Mouse (Mus musculus) lung, adult 2 months (tissue): ENCODE results near the gene Lrsam1. TPM values are rescaled to one million over a fixed set of nuclear protein-coding genes. Genes with fewer than 3 reads are reported as not detected.

Experiments
- DNase-seq: peaks from one replicate; pipeline ENCODE4 v3.0.0; 2022
- H3K4me1 ChIP-seq: fragments of 200-500 bp; 2 replicates; pipeline ENCODE4 v1.6.1; 2011; ENCODE audit warnings: low read length; ENCODE audit not compliant: control insufficient read depth, insufficient read depth
- H3K4me3 ChIP-seq: fragments of 200-500 bp; replicated peaks from 2 replicates; pipeline ENCODE3; 2011; ENCODE audit warnings: low read depth, mild to moderate bottlenecking, control low read depth, low read length; ENCODE audit errors: extremely low read depth
- CTCF ChIP-seq: fragments of 200-500 bp; IDR thresholded peaks from 2 replicates; pipeline ENCODE4 v1.5.1; 2011; ENCODE audit warnings: mild to moderate bottlenecking, low read length, control low read depth; ENCODE audit not compliant: insufficient read depth
- POLR2A ChIP-seq: fragments of 200-500 bp; IDR thresholded peaks from 2 replicates; pipeline ENCODE4 v1.6.1; 2011; ENCODE audit warnings: low read depth, mild to moderate bottlenecking, control low read depth, low read length, borderline replicate concordance; ENCODE audit errors: extremely low read depth
- WGBS: fragments of 180-500 bp; shearing (Covaris S2); methylation state at CpG from one replicate; pipeline ENCODE4 v1.1.7; 2018; 5-methylcytosine and 5-hydroxymethylcytosine counted together
- polyA plus RNA-seq: library from polyadenylated mRNA; depleted of rRNA; stranded (reverse); fragments of >200 nt; gene quantifications from 2 replicates; pipeline ENCODE4 v1.2.3, GENCODE M21; 2012

The Lrsam1 gene
- polyA plus RNA-seq, 1 experiment: 18.4 TPM

GRCm38 (mm10) chr2:32903470-32903869, 57.9 kb downstream of the Lrsam1 start:
- WGBS: 53% methylated on average over 4 of the region's 4 CpGs
- H3K4me3 ChIP-seq: no peak overlapping the region
- peaks cover 53% of the 10 kb centered on the region for H3K4me1 ChIP-seq
- no peak for DNase-seq
- no peak for TF ChIP-seq CTCF
- no peak for TF ChIP-seq POLR2A

GRCm38 (mm10) chr2:32902126-32902525, 59.3 kb downstream of the Lrsam1 start:
- no peak for TF ChIP-seq POLR2A
- no peak for TF ChIP-seq CTCF
- no peak overlapping the region for H3K4me3 ChIP-seq
- DNase-seq: no peak
- WGBS: 72% methylated on average over 9 of the region's 9 CpGs
- peaks cover 57% of the 10 kb centered on the region for H3K4me1 ChIP-seq

GRCm38 (mm10) chr2:32898983-32899382, 62.4 kb downstream of the Lrsam1 start:
- no peak for TF ChIP-seq CTCF
- no peak for TF ChIP-seq POLR2A
- peak; percentile 69 for DNase-seq
- Histone ChIP-seq H3K4me1 (peaks cover 53% of the 10 kb centered on the region), H3K4me3 (no peak overlapping the region)
- 25% methylated on average over 7 of the region's 7 CpGs for WGBS

DNA sequence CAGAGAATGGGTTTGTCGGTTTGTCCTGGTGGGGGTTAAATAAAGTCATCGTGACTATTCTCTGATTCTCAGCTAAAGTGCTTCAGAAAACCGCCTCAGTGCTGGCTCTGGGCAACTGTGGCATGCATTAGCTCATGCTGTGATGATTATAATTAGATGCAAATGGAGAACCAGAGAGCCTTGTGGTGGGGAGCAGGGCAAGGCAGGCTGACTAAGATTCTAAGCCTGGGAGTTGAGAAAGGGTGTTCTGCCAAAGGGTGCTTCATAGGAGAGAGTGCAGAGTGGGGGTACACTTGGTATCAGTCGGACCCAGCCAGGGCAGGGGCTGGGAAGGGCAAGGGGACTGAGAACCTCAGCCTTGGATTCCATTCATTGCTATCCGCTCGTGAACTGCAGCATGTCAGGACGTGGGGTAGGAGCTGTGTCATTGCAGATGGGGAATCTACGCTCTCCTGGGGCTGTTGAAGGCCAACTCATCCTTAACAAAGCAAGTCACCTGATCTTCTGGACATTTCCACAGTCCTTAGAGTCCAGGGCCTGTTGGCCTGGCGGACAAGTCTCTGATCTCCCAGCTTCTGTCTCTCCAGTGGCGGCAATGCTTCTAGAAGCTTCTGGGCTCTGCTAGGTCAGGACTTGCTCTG, 64.8 kb downstream of the Lrsam1 start:
- no peak overlapping the region for H3K4me3 ChIP-seq
- TF ChIP-seq CTCF: no peak
- TF ChIP-seq POLR2A: no peak
- no peak for DNase-seq
- WGBS: 58% methylated on average over 10 of the region's 10 CpGs
- H3K4me1 ChIP-seq: peaks cover 68% of the 10 kb centered on the region

DNA sequence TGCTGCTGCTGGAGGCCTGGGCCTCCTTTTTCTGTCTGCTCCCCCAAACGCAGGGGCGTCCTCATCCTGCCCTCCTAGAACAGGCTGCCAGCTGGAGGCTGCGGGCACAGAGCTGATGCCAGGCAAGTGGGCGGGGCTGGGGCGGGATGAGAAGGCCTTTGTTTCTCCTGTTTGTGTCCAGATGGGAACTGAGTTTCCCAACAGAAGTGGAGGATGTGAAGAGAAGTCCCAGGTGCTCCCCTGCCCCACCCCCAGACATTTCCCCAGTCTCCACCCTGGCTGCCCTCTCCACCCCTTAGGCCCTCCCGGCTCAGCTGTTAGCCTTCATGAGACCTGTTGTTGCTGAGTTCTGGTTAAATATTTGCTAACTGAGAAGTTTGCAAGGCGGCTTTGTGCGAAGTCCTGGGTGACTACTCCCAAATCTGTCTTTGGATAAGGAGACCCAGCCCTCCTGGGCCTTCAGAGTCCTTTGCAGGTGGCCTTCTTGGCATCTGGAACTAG, 65.8 kb downstream of the Lrsam1 start:
- WGBS: 31% methylated on average over 8 of the region's 8 CpGs
- DNase-seq: peak; percentile 49
- no peak overlapping the region for H3K4me3 ChIP-seq
- H3K4me1 ChIP-seq: peaks cover 74% of the 10 kb centered on the region
- TF ChIP-seq POLR2A (no peak), CTCF (no peak)

DNA sequence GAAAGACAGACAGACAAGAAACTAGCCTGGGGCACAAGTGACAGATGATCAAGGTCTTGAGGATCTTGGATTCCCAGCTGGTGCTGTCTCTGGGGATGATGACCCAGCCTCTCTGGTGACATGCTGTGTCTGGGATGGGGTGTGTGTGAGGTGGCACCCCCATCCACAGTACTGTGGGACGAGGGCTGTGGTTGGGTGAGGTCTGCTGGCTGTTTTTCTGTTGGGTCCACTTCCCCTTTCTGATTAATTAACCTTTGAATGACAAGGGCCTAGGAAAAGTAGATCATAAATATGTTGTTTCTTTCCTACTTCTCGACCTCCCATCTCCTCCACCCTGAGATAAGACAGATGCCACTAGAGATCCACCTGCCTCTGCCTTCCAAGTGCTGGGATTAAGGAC, 67.3 kb downstream of the Lrsam1 start:
- DNase-seq: no peak
- peaks cover 83% of the 10 kb centered on the region for H3K4me1 ChIP-seq
- 34% methylated on average over 2 of the region's 2 CpGs for WGBS
- TF ChIP-seq CTCF (no peak), POLR2A (no peak)
- no peak overlapping the region for H3K4me3 ChIP-seq

DNA sequence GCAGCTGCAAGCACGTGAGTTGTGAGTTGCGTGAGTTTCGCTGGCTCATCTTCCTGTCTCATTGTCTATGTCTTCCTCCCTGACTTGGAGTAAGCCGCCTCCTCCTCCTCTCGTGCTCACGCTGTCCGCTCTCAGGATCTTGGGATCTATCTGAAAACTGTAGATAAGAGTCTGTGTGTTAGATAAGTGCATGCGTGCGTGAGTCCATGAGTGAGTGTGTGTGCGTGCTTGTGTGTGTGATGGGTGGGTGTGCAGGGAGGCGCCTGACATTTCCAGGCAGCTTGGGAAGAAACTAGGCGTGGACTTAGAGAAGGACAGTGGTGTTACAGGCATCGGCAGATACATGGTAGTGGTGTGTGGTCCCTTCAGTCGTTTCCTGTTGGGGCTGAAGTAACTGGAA, 68.9 kb downstream of the Lrsam1 start:
- Histone ChIP-seq H3K4me1 (peaks cover 79% of the 10 kb centered on the region), H3K4me3 (no peak overlapping the region)
- DNase-seq: no peak
- WGBS: 39% methylated on average over 14 of the region's 14 CpGs
- TF ChIP-seq POLR2A (no peak), CTCF (no peak)

GRCm38 (mm10) chr2:32891278-32891677, 70.1 kb downstream of the Lrsam1 start:
- no peak for TF ChIP-seq POLR2A
- Histone ChIP-seq H3K4me3 (no peak overlapping the region), H3K4me1 (peaks cover 76% of the 10 kb centered on the region)
- WGBS: 38% methylated on average over 9 of the region's 9 CpGs
- DNase-seq: peak; percentile 64

- TF ChIP-seq POLR2A (no peak), CTCF (no peak)
- Histone ChIP-seq H3K4me1 (peaks cover 77% of the 10 kb centered on the region), H3K4me3 (no peak overlapping the region)
- 71% methylated on average over 3 of the region's 3 CpGs for WGBS
- no peak for DNase-seq
Measured at GRCm38 (mm10) chr2:32890280-32890679, 71.1 kb downstream of the Lrsam1 start.

DNA sequence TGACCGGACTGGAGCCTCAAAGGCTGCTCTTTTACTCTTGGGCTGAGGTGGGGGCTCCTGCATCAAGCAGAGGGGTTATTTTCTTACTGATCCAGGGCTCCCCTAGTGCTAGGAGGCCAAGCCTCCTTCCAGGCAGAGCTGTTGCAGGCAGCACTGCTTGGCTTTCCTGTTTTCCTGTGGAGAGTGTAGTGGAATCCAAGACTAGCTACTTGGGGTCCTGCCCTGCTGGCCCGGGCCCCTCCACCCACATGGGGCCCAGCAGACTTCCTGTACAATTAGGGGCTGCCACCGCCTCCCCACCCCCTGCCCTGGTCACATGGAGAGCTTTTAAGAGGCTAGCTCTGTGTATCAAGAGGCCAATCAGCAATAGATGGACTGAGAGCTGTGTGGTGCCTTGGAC, 72.9 kb downstream of the Lrsam1 start:
- DNase-seq: no peak
- peaks cover 74% of the 10 kb centered on the region for H3K4me1 ChIP-seq
- 26% methylated on average over 3 of the region's 3 CpGs for WGBS
- H3K4me3 ChIP-seq: no peak overlapping the region
- TF ChIP-seq POLR2A (no peak), CTCF (no peak)

DNA sequence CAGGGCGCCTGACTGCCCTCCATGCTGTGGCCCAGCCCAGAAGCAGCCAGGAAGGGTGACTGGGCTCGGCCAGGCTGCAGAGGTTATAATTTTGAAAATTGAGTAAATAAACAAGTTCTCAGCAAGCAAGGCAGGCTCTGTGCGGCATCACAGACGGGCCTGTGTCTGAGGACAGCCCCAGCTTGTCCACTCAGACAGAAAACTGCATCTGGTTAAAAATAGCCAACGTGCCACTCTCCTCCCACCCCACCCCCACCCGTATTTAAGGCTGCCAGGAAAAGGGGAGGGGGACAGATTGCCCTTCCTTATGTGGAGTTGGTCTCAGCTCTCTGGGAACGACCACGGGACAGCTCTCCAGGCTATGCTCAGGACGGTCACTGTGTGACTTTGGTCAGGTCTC, 73.4 kb downstream of the Lrsam1 start:
- WGBS: 13% methylated on average over 9 of the region's 9 CpGs
- DNase-seq: no peak
- TF ChIP-seq POLR2A (no peak), CTCF (no peak)
- Histone ChIP-seq H3K4me1 (peaks cover 70% of the 10 kb centered on the region), H3K4me3 (no peak overlapping the region)
